Mouse (Mus musculus): Measurements from ENCODE around the gene Letmd1.
"Not testable (repeated sequence)": the region's sequence is repeated elsewhere in the genome, so short reads cannot be mapped to it uniquely, and the experiment has no call there.

Letmd1 gene

GRCm38 (mm10) chr15:100452486-100452885 lies 16.3 kb upstream of the Letmd1 start:
- no peak for DNase-seq (ENCODE audit: low spot score)

GRCm38 (mm10) chr15:100456356-100456991 lies 12.3 kb upstream of the Letmd1 start:
- DNase-seq (ENCODE audit: low spot score): no peak

- DNase-seq (ENCODE audit: low spot score): peak; percentile 64
Observed at GRCm38 (mm10) chr15:100457340-100457739, 11.5 kb upstream of the Letmd1 start.

GRCm38 (mm10) chr15:100458055-100458454 lies 10.8 kb upstream of the Letmd1 start:
- DNase-seq (ENCODE audit: low spot score): peak; percentile 57

- no peak for DNase-seq (ENCODE audit: low spot score)
Observed at GRCm38 (mm10) chr15:100460942-100461341, 7.9 kb upstream of the Letmd1 start.

- DNase-seq (ENCODE audit: low spot score): no peak
Observed at GRCm38 (mm10) chr15:100461646-100462045, 7.2 kb upstream of the Letmd1 start.

- no peak for DNase-seq (ENCODE audit: low spot score)
Observed at GRCm38 (mm10) chr15:100462086-100462485, 6.7 kb upstream of the Letmd1 start.

- DNase-seq (ENCODE audit: low spot score): no peak
Observed at GRCm38 (mm10) chr15:100463712-100464111, 5.1 kb upstream of the Letmd1 start.

- no peak for DNase-seq (ENCODE audit: low spot score)
Observed at GRCm38 (mm10) chr15:100465432-100465831, 3.4 kb upstream of the Letmd1 start.

- no peak for DNase-seq (ENCODE audit: low spot score)
Observed at GRCm38 (mm10) chr15:100467738-100468137, 1.1 kb upstream of the Letmd1 start.

- no peak for DNase-seq (ENCODE audit: low spot score)
Observed at GRCm38 (mm10) chr15:100469189-100469545, 344 bp downstream of the Letmd1 start.

GRCm38 (mm10) chr15:100470037-100470436 lies 1.2 kb downstream of the Letmd1 start:
- DNase-seq (ENCODE audit: low spot score): no peak

GRCm38 (mm10) chr15:100473926-100474503 lies 5.2 kb downstream of the Letmd1 start:
- no peak for DNase-seq (ENCODE audit: low spot score)

GRCm38 (mm10) chr15:100478351-100478750 lies 9.5 kb downstream of the Letmd1 start:
- no peak for DNase-seq (ENCODE audit: low spot score)

GRCm38 (mm10) chr15:100478925-100479324 lies 10.1 kb downstream of the Letmd1 start:
- DNase-seq (ENCODE audit: low spot score): no peak

GRCm38 (mm10) chr15:100485576-100485975 lies 16.8 kb downstream of the Letmd1 start:
- DNase-seq (ENCODE audit: low spot score): no peak

- no peak for DNase-seq (ENCODE audit: low spot score)
Observed at GRCm38 (mm10) chr15:100486450-100486849, 17.6 kb downstream of the Letmd1 start.

GRCm38 (mm10) chr15:100487050-100487449 lies 18.2 kb downstream of the Letmd1 start:
- DNase-seq (ENCODE audit: low spot score): no peak

- DNase-seq (ENCODE audit: low spot score): not testable (repeated sequence)
Observed at GRCm38 (mm10) chr15:100488297-100488696, 19.5 kb downstream of the Letmd1 start.

GRCm38 (mm10) chr15:100489263-100489662 lies 20.4 kb downstream of the Letmd1 start:
- no peak for DNase-seq (ENCODE audit: low spot score)

GRCm38 (mm10) chr15:100491966-100492365 lies 23.1 kb downstream of the Letmd1 start:
- DNase-seq (ENCODE audit: low spot score): no peak

GRCm38 (mm10) chr15:100494647-100495046 lies 25.8 kb downstream of the Letmd1 start:
- no peak for DNase-seq (ENCODE audit: low spot score)

- peak; percentile 93 for DNase-seq (ENCODE audit: low spot score)
Observed at GRCm38 (mm10) chr15:100495102-100495501, 26.3 kb downstream of the Letmd1 start, which contains the start of gene Csrnp2. Gene Csrnp2, minus strand, starts transcription at chr15:100495488.

- not testable (repeated sequence) for DNase-seq (ENCODE audit: low spot score)
Observed at GRCm38 (mm10) chr15:100499506-100499905, 30.7 kb downstream of the Letmd1 start.
